Mouse (Mus musculus): ENCODE data around the gene Bscl2. TPM values are rescaled to one million over a fixed set of nuclear protein-coding genes. Genes with fewer than 3 reads are reported as not detected.
A peak's percentile ranks its signal among the peaks of the same experiment; 100 is the strongest.

Gene Bscl2
- 42.5 and 43.0 TPM in 2 replicates for polyA plus RNA-seq (2014; fragmentation: Nextera tagmentation; extraction: Ambion mirVana)

- peak; percentile 78 for ATAC-seq (ENCODE audit: insufficient number of reproducible peaks, insufficient read depth, low FRiP score, low read depth)
- peak within 1 kb of the TSS; percentile 54 for H3K4me3 ChIP-seq (ENCODE audit: low read depth, low read length)
- H3K36me3 ChIP-seq (ENCODE audit: control insufficient read depth, insufficient read depth, low read length) = peaks cover 30% of the 10 kb centered on the region
- peaks cover 15% of the 10 kb centered on the region for H3K4me1 ChIP-seq (ENCODE audit: control insufficient read depth, insufficient read depth, low read length)
- peak within 1 kb of the TSS; percentile 60 for H3K9ac ChIP-seq (replicated peaks; ENCODE audit: low read depth, low read length)
- no peaks in the 10 kb centered on the region for H3K27me3 ChIP-seq (ENCODE audit: control insufficient read depth, insufficient read depth, low read length)
- WGBS = under 1% methylated on average over 38 of the region's 38 CpGs
- peak within 1 kb of the TSS; percentile 82 for H3K4me2 ChIP-seq (replicated peaks; ENCODE audit: low read depth, low read length)
- peak within 1 kb of the TSS; percentile 97 for H3K27ac ChIP-seq (ENCODE audit: low read length)
- H3K9me3 ChIP-seq (ENCODE audit: control insufficient read depth, low read depth, low read length) = no peaks in the 10 kb centered on the region
Measured at GRCm38 (mm10) chr19:8837251-8837791, at the start of gene Bscl2. Bscl2 (plus strand) TSS chr19:8837467.

GRCm38 (mm10) chr19:8788521-8788920, 48.7 kb upstream of the Bscl2 start:
- no peaks in the 10 kb centered on the region for H3K9me3 ChIP-seq (ENCODE audit: control insufficient read depth, low read depth, low read length)
- no peak overlapping the region for H3K4me3 ChIP-seq (ENCODE audit: low read depth, low read length)
- 0 out of 2 replicates have a peak, but pooled peaks cover 5% of the 10 kb centered on the region for H3K4me1 ChIP-seq (ENCODE audit: control insufficient read depth, insufficient read depth, low read length)
- no peak overlapping the region for H3K9ac ChIP-seq (replicated peaks; ENCODE audit: low read depth, low read length)
- 23% methylated on average over 3 of the region's 3 CpGs for WGBS
- peaks cover 16% of the 10 kb centered on the region for H3K36me3 ChIP-seq (ENCODE audit: control insufficient read depth, insufficient read depth, low read length)
- H3K27ac ChIP-seq (ENCODE audit: low read length) = no peak overlapping the region
- ATAC-seq (ENCODE audit: insufficient number of reproducible peaks, insufficient read depth, low FRiP score, low read depth) = no peak
- H3K4me2 ChIP-seq (replicated peaks; ENCODE audit: low read depth, low read length) = no peak overlapping the region
- no peaks in the 10 kb centered on the region for H3K27me3 ChIP-seq (ENCODE audit: control insufficient read depth, insufficient read depth, low read length)

GRCm38 (mm10) chr19:8789171-8789570, 48.1 kb upstream of the Bscl2 start:
- H3K9ac ChIP-seq (replicated peaks; ENCODE audit: low read depth, low read length) = no peak overlapping the region
- H3K9me3 ChIP-seq (ENCODE audit: control insufficient read depth, low read depth, low read length) = no peaks in the 10 kb centered on the region
- H3K27me3 ChIP-seq (ENCODE audit: control insufficient read depth, insufficient read depth, low read length) = no peaks in the 10 kb centered on the region
- H3K27ac ChIP-seq (ENCODE audit: low read length) = no peak overlapping the region
- no peak overlapping the region for H3K4me3 ChIP-seq (ENCODE audit: low read depth, low read length)
- 0 out of 2 replicates have a peak, but pooled peaks cover 5% of the 10 kb centered on the region for H3K4me1 ChIP-seq (ENCODE audit: control insufficient read depth, insufficient read depth, low read length)
- H3K4me2 ChIP-seq (replicated peaks; ENCODE audit: low read depth, low read length) = no peak overlapping the region
- 20% methylated on average over 1 of the region's 1 CpGs for WGBS
- peaks cover 20% of the 10 kb centered on the region for H3K36me3 ChIP-seq (ENCODE audit: control insufficient read depth, insufficient read depth, low read length)
- ATAC-seq (ENCODE audit: insufficient number of reproducible peaks, insufficient read depth, low FRiP score, low read depth) = no peak

- no peaks in the 10 kb centered on the region for H3K9me3 ChIP-seq (ENCODE audit: control insufficient read depth, low read depth, low read length)
- H3K27me3 ChIP-seq (ENCODE audit: control insufficient read depth, insufficient read depth, low read length) = no peaks in the 10 kb centered on the region
- H3K36me3 ChIP-seq (ENCODE audit: control insufficient read depth, insufficient read depth, low read length) = peaks cover 29% of the 10 kb centered on the region
- H3K4me1 ChIP-seq (ENCODE audit: control insufficient read depth, insufficient read depth, low read length) = 0 out of 2 replicates have a peak, but pooled peaks cover 5% of the 10 kb centered on the region
- 80% methylated on average over 7 of the region's 7 CpGs for WGBS
- H3K9ac ChIP-seq (replicated peaks; ENCODE audit: low read depth, low read length) = no peak overlapping the region
- ATAC-seq (ENCODE audit: insufficient number of reproducible peaks, insufficient read depth, low FRiP score, low read depth) = no peak
- H3K4me3 ChIP-seq (ENCODE audit: low read depth, low read length) = no peak overlapping the region
- H3K27ac ChIP-seq (ENCODE audit: low read length) = no peak overlapping the region
- no peak overlapping the region for H3K4me2 ChIP-seq (replicated peaks; ENCODE audit: low read depth, low read length)
Measured at GRCm38 (mm10) chr19:8790171-8790570, 47.1 kb upstream of the Bscl2 start.

- Histone ChIP-seq H3K9ac (replicated peaks; ENCODE audit: low read depth, low read length) (peak within 1 kb of the TSS; percentile 72), H3K27ac (ENCODE audit: low read length) (peak within 1 kb of the TSS; percentile 78; the same call in 1 of the 2 replicates), H3K4me2 (replicated peaks; ENCODE audit: low read depth, low read length) (peak within 1 kb of the TSS; percentile 78), H3K9me3 (ENCODE audit: control insufficient read depth, low read depth, low read length) (no peaks in the 10 kb centered on the region), H3K4me1 (ENCODE audit: control insufficient read depth, insufficient read depth, low read length) (peaks cover 10% of the 10 kb centered on the region; the same call in 1 of the 2 replicates), H3K36me3 (ENCODE audit: control insufficient read depth, insufficient read depth, low read length) (peaks cover 19% of the 10 kb centered on the region), H3K27me3 (ENCODE audit: control insufficient read depth, insufficient read depth, low read length) (no peaks in the 10 kb centered on the region), H3K4me3 (ENCODE audit: low read depth, low read length) (peak within 1 kb of the TSS; percentile 86)
- 1% methylated on average over 25 of the region's 25 CpGs for WGBS
- peak; percentile 73 for ATAC-seq (ENCODE audit: insufficient number of reproducible peaks, insufficient read depth, low FRiP score, low read depth)
Measured at GRCm38 (mm10) chr19:8798264-8798946, 38.9 kb upstream of the Bscl2 start, which contains the start of gene Polr2g. Polr2g (minus strand) TSS chr19:8798577.

GRCm38 (mm10) chr19:8798947-8799315, 38.3 kb upstream of the Bscl2 start:
- Histone ChIP-seq H3K4me2 (replicated peaks; ENCODE audit: low read depth, low read length) (peak overlapping the region; percentile 78; the same call in 1 of the 2 replicates), H3K9ac (replicated peaks; ENCODE audit: low read depth, low read length) (no peak overlapping the region), H3K27me3 (ENCODE audit: control insufficient read depth, insufficient read depth, low read length) (no peaks in the 10 kb centered on the region), H3K4me3 (ENCODE audit: low read depth, low read length) (0 out of 2 replicates have a peak overlapping the region, but pooled peaks have one; percentile 86), H3K36me3 (ENCODE audit: control insufficient read depth, insufficient read depth, low read length) (peaks cover 14% of the 10 kb centered on the region), H3K9me3 (ENCODE audit: control insufficient read depth, low read depth, low read length) (no peaks in the 10 kb centered on the region), H3K27ac (ENCODE audit: low read length) (peak overlapping the region; percentile 10; the same call in 1 of the 2 replicates), H3K4me1 (ENCODE audit: control insufficient read depth, insufficient read depth, low read length) (peaks cover 10% of the 10 kb centered on the region; the same call in 1 of the 2 replicates)
- ATAC-seq (ENCODE audit: insufficient number of reproducible peaks, insufficient read depth, low FRiP score, low read depth) = no peak

GRCm38 (mm10) chr19:8802130-8802821, 35.0 kb upstream of the Bscl2 start, which contains the start of gene Zbtb3:
Zbtb3 (plus strand) TSS chr19:8802555.
- Histone ChIP-seq H3K36me3 (ENCODE audit: control insufficient read depth, insufficient read depth, low read length) (peaks cover 16% of the 10 kb centered on the region), H3K27ac (ENCODE audit: low read length) (peak within 1 kb of the TSS; percentile 69), H3K27me3 (ENCODE audit: control insufficient read depth, insufficient read depth, low read length) (no peaks in the 10 kb centered on the region), H3K4me3 (ENCODE audit: low read depth, low read length) (peak within 1 kb of the TSS; percentile 57), H3K4me1 (ENCODE audit: control insufficient read depth, insufficient read depth, low read length) (peaks cover 7% of the 10 kb centered on the region; the same call in 1 of the 2 replicates), H3K9ac (replicated peaks; ENCODE audit: low read depth, low read length) (peak within 1 kb of the TSS; percentile 38; the same call in 1 of the 2 replicates), H3K9me3 (ENCODE audit: control insufficient read depth, low read depth, low read length) (no peaks in the 10 kb centered on the region), H3K4me2 (replicated peaks; ENCODE audit: low read depth, low read length) (peak within 1 kb of the TSS; percentile 80)
- WGBS = under 1% methylated on average over 30 of the region's 30 CpGs
- peak; percentile 98 for ATAC-seq (ENCODE audit: insufficient number of reproducible peaks, insufficient read depth, low FRiP score, low read depth)

GRCm38 (mm10) chr19:8803204-8803780, 34.0 kb upstream of the Bscl2 start:
- Histone ChIP-seq H3K4me2 (replicated peaks; ENCODE audit: low read depth, low read length) (peak overlapping the region; percentile 46), H3K4me3 (ENCODE audit: low read depth, low read length) (peak overlapping the region; percentile 57; the same call in 1 of the 2 replicates), H3K36me3 (ENCODE audit: control insufficient read depth, insufficient read depth, low read length) (peaks cover 24% of the 10 kb centered on the region), H3K9ac (replicated peaks; ENCODE audit: low read depth, low read length) (no peak overlapping the region), H3K27me3 (ENCODE audit: control insufficient read depth, insufficient read depth, low read length) (no peaks in the 10 kb centered on the region), H3K4me1 (ENCODE audit: control insufficient read depth, insufficient read depth, low read length) (peaks cover 4% of the 10 kb centered on the region; the same call in 1 of the 2 replicates), H3K9me3 (ENCODE audit: control insufficient read depth, low read depth, low read length) (no peaks in the 10 kb centered on the region), H3K27ac (ENCODE audit: low read length) (0 out of 2 replicates have a peak overlapping the region, but pooled peaks have one; percentile 69)
- no peak for ATAC-seq (ENCODE audit: insufficient number of reproducible peaks, insufficient read depth, low FRiP score, low read depth)
- WGBS = 89% methylated on average over 9 of the region's 9 CpGs

Measured in stomach, embryonic 14.5 days (tissue).